Mouse (Mus musculus): ENCODE measurements around the gene Plekhd1. TPM values are rescaled to one million over a fixed set of nuclear protein-coding genes. Genes with fewer than 3 reads are reported as not detected.

Gene Plekhd1
- not detected in 2 replicates for polyA plus RNA-seq (2012)

DNA sequence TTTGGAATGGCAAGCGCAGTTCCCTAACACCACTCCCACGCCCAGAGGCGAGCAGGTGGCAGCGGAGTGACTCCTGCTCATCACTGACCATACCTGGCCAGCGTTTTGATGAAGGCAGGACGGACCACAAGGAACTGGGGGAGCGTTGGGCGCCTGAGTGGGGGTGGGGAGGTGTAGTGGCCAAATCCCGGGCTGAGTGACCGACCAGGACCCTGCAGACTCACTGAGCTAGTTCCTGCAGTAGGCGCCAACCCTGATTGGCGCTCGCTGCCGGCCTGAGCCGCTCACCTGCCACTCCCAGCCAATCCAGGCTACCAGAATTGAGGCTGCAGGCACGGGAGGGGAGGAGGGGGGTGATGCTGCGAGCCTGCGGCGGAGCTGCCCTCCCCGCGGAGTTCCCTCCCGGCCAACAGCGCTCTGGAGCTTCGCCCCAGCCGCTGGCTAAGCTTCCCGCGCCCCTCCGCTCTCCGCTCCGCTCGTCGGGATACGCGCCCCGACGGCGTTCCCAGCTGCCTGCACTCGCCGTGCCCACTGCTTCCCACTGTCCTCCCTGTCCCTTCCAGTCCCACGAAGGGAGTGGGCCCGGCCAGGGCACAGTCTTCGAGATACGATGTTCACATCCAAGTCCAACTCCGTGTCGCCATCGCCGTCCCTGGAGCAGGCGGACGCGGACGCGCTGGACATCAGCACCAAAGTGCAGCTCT is at the start of gene Plekhd1:
Gene Plekhd1 (plus strand): TSS at position 323 of the 704 bp plus-strand sequence.
- TF ChIP-seq GATA1 (IDR thresholded peaks at IDR 0.05; ENCODE audit: low read length): no peak

DNA sequence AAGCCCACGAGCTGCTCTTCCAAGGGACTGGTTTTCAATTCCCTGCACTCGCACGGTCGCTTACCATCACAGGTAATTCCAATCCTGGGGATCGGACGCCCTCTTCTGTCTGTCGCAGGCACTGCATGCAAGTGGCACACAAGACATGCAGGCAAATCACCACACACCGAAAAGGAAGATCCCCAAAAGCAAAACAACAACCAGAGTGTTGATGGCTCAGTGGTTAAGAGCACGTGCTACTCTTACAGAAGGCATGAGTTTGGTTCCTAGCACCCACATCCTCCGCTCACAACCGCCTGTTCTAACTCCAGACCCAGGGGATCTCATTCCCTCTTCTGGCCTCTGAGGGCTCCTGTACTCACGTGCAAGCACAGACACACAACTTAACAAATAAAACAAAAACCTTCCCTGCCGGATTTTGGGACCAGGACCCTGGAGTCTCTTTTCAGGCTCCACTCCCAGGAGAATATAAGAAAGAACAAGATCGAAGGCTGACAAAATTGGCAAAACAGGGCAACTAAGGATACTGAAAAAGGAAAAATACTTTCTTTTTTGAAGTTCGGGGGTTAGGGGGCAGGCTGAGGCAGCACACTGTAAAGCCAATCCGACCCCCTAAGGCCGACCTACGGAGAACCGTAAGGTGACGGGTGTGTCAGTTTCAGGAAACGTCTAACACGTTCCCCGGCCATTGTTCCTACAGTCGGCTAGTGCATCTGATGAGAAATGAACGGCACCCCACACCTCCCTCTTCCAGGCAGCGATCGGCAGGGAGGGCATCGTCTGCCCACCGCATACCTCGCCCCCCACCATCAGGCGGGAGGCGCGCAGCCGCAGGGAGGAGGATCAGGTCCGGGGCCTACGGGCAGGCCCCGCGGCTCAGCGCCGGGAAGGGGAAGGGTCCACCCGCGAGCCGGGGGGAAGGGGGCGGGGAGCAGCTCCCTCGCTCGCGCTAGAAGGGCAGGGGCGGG is 49.4 kb upstream of the Plekhd1 start:
- TF ChIP-seq GATA1 (IDR thresholded peaks at IDR 0.05; ENCODE audit: low read length): no peak

DNA sequence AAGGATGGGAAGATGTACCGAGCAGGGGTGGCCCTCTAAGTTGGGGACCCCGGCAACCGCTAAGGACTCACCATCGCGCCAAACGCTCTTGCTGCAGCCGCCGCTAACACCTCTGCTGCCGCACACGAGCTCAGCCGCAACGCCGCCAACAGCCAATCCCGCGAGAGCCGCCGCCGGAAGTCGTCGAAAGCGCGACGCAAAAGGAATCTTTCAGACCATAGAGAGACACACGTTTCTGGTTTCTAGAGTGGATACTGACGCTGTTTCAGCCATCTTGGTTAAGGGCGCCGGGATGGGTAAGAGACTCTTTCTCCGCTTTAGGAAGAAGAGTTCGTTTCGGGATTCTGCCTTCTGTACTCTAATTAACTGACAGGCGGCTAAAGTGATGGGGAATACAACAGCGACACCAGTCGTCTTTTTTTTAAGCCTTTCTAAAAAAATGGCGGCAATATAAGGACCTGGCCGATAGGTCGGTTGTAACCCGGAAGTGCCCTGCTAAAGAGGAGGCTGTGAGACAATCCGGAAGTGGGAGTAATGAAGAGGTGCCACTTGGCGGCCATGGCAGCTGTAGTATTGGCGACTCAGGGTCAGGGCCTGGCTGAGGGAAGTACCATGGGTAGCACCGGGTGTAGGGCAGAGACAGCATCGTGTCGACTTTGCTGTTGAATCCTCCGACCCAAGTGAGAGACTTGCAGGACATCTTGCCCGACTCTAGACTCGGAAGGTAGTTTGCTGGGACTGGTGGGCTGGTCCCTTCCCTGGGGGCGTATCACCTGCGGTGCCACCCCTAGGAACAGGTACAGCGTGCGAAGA is 48.5 kb upstream of the Plekhd1 start, which contains the start of the genes Slc39a9 and Erh:
Gene Slc39a9 (plus strand): TSS at position 191 of the 813 bp plus-strand sequence.
Gene Erh (minus strand): TSS at position 649 of the 813 bp plus-strand sequence.
- TF ChIP-seq GATA1 (IDR thresholded peaks at IDR 0.05; ENCODE audit: low read length): no peak

DNA sequence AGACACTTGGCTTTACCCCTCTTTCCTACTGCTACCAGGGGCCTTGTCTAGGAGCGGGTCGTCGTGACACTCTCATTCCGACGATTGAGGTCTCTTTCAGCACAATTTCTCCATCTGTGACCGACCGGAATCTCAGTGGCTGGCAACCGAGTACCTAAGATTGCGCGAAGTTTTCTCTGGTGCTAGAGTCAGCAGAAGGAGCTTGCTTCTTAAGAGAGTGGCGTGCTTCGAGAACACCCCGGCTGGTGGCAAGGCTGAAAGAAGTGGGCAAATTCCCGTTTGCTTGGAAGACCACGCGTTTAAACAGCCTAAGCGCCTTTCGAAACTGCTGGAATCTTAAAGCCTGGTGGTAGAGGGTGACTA is 47.9 kb upstream of the Plekhd1 start:
- no peak for TF ChIP-seq GATA1 (IDR thresholded peaks at IDR 0.05; ENCODE audit: low read length)

DNA sequence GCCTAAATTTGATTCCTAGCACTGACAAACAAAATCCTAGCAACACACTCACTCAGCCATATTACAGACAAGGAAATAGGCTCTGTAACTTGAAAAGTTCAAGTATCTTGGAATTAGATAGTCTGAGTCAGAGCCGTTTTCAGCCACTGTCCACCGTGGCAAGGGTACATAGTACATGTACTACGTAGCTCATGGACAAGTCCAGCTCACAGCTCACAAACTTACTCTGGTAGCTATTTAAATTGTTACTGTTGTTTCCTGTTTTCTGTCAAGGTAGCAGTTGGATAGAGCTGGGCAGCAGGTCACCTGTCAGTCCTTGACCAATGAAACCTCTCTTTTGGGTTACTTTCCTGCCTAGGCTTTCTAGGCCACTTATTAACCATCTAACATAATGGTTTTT is 46.0 kb upstream of the Plekhd1 start:
- no peak for TF ChIP-seq GATA1 (IDR thresholded peaks at IDR 0.05; ENCODE audit: low read length)

DNA sequence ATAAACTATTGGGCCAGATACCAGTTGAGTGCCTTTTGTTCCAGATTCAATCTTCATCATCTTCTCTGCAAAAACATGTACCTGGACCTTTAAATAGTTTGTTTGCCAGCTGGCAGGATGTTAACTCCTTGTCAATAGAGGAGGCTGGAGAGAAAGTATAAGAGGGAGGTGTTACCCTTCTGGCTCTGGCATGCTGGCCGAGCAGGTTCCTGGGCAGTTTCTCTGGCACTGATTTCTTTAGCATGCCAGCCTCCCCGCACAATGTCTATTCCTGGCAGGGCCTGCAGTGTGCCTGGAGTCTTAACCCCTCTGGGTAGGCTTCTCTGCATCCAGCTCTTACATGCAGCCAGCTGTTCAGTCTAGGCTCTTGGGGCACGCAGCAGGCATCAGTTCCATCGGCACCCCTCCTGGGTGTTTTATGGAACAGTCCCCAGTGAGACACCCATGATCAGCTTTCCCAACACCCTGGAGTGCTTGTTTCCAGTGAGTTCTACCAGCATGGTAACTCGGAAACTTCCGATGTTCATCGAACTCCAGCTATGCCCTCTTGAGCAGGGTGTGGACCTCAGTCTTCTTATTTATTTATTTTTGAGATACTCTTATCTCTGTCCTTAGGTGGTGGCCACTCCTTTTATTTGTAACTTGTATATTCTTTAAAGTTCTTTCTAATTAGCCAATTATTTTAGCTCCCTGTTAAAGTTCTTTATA is 38.3 kb upstream of the Plekhd1 start:
- no peak for TF ChIP-seq GATA1 (IDR thresholded peaks at IDR 0.05; ENCODE audit: low read length)

DNA sequence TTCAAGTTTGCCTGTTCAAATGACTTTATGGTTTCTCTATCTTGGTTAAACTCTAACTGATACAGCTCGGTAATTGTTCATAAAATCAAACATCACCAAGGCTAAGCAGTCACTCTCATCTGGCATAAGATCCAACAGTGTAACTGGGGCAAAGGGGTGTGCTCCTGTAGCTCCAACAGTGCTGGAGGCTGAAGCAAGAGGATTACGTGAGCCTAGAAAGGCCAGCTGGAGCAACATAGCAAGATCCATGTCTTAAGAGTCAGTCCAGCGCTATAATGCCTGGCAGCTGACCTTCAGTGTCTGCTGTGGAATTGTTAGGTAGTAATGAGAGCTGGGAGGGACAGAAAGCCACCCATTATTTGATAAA is 37.7 kb upstream of the Plekhd1 start:
- no peak for TF ChIP-seq GATA1 (IDR thresholded peaks at IDR 0.05; ENCODE audit: low read length)

DNA sequence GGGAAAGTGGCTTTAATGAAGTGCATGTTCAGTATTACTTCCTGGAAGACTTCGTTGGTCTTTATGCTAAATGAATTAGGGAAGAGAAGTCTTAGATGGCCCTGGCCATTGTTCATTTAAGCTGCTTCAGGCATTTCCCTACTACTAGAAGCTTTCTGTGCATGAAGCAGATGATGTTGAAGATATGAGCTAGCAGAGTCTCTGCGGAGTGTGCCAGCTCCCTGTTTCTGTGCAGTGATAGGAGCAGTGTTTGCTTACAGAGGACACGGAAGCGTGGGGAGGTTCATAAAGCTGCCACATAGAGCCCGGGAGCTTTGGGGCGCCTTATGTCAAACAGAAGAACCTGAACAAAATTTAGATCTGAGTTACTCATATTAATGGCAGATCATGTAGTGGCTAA is 33.7 kb upstream of the Plekhd1 start:
- TF ChIP-seq GATA1 (IDR thresholded peaks at IDR 0.05; ENCODE audit: low read length): no peak

DNA sequence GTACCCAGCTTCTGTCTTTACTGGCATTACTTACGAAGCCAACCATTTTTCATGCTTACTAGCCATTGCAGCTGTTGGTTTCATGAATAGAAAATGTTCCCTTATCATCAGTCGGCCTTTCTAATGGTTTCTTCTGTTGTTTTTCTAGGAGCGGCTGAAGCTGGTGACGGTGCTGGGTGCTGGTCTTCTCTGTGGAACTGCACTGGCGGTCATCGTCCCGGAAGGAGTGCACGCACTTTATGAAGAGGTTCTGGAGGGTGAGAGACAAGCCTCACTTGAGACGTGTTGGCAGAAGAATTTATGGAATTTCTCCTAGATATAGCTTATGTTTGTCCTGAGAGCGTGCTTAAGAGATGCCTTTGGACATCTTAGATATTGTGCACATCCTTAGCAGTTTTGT is 30.1 kb upstream of the Plekhd1 start:
- TF ChIP-seq GATA1 (IDR thresholded peaks at IDR 0.05; ENCODE audit: low read length): no peak

DNA sequence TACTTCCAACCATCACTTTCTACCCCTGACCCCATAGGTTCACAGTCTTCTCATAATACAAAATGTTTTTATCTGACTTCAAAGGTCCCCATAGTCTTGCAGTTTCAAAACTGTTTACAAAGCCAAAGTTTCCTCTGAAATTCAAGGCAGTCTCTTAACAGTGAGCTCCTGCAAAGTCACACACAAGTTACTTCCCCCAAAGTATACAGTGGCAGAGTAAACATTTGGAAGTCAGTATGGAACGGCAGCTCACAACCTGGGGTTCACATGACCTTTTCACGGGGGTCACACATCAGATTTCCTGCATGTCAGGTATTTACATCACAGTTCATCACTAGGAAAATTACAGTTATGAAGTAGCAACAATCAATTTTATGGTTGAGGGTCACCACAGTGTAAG is 28.5 kb upstream of the Plekhd1 start:
- no peak for TF ChIP-seq GATA1 (IDR thresholded peaks at IDR 0.05; ENCODE audit: low read length)

DNA sequence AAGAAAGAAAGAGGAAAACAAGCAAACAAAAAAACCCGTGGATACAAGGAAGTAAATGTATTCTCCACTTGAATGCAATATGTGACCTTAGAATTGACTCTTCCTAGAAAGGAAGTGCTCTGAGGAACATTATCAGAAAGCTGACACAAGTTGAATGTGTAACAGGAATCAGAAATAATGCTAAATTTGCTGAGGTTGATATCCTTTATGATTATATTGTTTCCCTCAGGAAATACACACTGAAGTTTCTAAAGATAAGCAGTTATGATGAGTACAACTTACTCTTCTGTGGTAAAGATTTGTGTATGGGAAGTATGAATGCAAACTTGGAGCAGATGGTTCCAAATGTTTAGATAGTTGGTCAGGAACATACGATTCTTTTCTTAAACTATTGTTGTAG is 24.0 kb upstream of the Plekhd1 start:
- TF ChIP-seq GATA1 (IDR thresholded peaks at IDR 0.05; ENCODE audit: low read length): peak; percentile 62

DNA sequence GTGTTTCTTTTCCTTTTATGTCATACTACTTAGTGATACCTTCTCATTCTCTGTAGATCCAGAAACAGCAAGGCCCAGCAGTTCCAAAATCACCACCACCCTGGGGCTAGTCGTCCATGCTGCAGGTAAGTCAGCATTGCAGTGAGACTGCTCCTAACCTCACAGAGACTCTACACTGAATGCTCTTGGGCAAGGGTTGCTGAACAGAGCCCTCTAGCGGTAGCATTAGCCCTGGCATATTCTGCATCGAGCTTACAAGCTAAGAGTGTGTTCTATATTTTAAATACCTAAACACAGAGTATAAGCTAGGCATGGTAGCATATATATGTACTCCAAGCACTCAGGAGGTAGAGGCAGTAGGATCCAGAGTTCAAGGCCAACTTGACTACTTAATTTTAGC is 19.2 kb upstream of the Plekhd1 start:
- no peak for TF ChIP-seq GATA1 (IDR thresholded peaks at IDR 0.05; ENCODE audit: low read length)

DNA sequence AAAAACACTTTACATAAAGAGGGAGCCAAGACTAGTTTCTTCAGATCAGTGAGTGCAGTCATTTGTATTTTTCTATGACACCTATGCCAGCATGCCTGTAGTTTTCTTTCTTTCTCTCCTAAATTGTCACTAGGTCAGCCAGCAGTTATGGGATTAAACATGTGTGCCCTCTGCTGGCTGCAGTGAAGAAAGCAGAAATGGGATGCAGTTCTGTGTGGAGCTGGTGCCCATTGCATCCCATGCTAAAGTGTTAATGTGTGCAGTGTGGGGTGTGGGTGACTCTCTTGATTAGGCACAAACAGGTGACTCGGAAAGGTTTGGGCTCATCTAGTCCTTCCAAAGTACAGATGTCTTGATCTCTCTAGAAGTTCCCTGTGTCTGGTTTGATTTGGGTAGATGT is 11.1 kb upstream of the Plekhd1 start:
- TF ChIP-seq GATA1 (IDR thresholded peaks at IDR 0.05; ENCODE audit: low read length): no peak

DNA sequence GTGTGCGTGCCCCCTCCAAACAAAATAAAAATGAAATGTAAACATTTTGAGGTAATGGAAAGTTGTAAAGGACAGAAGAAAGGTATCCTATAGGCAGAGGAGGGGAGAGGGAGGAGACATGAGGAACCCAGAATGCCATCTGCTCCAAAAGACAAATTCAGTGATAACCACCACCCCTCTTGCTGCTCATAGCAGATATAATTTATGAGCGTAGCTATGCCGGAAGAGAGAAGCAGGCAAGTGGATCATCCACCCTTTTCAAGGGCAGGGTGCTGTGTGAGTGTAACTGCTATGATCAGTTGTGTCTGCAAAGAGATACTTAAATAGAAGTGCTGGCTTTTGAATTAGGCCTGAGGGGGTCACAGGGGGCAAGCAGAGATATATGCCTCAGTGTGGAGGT is 8.8 kb upstream of the Plekhd1 start:
- no peak for TF ChIP-seq GATA1 (IDR thresholded peaks at IDR 0.05; ENCODE audit: low read length)

DNA sequence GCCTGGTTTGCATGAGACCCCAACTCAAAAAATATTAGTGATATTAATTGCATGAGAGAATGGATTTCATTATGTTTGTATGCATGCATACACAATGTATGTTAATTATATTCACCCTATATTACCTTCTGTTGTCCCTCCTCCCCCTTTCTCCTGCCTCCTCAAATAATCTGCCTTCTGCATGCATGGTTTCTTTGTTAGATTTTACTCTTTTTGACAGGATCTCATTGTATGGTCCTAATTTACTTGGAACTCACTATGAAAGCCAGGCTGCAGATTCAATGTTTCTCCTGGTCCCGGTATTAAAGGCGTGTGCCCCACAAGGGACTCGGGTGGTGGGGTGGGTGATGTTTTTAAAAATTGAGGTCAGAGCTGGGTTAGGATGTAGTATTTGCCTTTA is 8.1 kb upstream of the Plekhd1 start:
- TF ChIP-seq GATA1 (IDR thresholded peaks at IDR 0.05; ENCODE audit: low read length): no peak
